Mouse (Mus musculus) cerebellum, postnatal 36 days (tissue): Measurements from ENCODE around the gene Aox3.
A peak's percentile ranks its signal among the peaks of the same experiment; 100 is the strongest.

Experiments used
- DNase-seq, 2 experiments: peaks; one replicate each; pipeline ENCODE4 v3.0.0; 2021 to 2022; ENCODE audit warnings: mixed read lengths in 2 of 2

The Aox3 gene

DNA sequence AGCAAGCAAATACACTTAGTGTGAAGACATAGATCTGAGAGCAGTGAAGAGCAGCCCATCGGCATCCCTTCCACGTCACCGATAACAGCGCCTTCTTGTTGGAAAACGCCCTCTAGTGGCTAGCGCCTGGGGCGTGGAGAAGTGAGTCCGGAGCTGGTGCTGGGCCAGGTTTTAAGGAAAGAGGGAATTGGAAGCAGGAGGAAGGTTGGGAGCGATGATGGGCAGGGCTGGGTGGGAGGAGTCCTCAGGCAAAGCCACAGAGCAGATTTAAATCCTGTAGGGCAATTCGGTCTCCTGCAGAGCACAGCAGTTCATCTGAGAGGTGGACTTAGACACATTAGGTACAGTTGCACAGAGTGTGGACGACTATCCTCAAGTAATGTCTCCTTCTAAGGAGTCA, at the start of gene Aox3:
TSS of gene Aox3 (plus strand) at position 251 of the 400 bp plus-strand sequence.
- peak; percentile 84 to 86 for DNase-seq

DNA sequence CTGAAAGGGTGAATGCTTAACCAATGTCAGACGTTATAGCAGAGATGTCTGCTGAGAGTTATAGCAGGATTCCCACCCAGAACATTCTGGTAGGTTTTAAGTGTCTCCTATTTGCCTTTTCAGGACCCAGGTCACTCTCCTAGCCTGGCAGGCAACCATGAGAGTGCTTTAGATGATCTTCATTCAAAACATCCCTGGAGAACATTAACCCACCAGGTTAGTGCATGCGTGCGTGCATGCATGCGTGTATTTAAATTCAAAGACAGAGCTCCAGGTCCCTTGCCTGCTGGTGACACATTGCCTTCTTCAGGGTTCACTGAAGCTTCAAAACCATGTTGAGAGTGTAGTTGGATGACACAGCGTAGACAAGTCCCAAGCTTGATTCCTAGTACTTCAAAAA, 47.8 kb upstream of the Aox3 start:
- DNase-seq = no peak

DNA sequence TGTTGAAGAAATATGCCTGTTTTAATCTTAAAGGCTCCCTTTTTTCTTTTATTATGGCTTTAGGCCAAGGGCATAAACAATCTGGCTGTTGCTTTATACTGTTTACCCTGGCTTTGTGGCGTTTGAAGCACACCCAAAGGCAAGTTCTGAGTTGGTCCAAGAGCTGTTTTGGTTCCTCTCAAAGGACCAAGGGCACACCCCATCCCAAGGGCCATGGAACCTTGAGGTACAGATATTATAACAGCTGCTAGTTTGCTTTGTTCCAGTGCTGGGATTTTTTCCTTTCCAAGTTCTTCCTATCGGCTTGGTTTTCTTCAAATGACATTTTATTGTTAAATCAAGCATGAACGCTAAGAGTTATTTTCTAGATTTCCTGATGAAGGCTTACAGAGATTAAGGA, 47.3 kb upstream of the Aox3 start:
- no peak for DNase-seq

DNA sequence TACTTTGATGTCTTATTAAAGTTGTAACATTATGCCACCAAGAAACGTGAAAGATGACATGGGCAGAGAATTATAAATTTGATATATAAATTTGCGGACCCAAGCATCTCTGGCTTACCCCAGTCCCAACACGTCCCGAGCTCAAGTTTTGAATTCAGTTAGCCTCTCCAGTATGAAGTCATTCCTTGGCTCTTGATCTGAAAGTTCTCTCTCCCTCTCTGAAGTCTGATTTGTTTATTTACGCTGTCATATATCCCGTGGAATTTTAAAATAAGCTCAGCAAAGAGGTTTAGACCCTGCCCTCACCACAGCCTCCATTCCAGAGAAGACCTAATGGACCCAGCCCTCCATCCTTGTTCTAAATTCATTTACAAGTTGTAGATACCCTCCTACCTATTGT, 43.7 kb upstream of the Aox3 start:
- DNase-seq = no peak

DNA sequence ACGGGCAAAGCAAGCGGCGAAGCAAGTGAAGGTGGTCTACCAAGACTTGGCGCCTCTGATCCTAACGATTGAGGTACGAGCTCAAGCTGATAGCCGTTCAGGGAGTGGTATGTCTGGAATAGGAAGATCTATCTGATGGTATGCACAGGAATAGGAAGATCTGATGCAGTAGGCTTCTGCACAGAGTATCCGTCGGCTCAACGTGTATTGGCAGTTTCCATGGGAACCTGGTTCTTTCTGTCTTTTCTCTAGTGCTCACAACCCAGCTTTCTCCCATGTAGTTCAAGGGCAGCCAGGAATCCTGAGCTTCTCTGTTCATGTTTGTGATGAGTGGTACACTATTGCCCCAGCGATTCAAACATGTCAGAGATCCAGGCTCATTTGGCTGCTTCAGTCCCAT, 42.8 kb upstream of the Aox3 start:
- DNase-seq = no peak

DNA sequence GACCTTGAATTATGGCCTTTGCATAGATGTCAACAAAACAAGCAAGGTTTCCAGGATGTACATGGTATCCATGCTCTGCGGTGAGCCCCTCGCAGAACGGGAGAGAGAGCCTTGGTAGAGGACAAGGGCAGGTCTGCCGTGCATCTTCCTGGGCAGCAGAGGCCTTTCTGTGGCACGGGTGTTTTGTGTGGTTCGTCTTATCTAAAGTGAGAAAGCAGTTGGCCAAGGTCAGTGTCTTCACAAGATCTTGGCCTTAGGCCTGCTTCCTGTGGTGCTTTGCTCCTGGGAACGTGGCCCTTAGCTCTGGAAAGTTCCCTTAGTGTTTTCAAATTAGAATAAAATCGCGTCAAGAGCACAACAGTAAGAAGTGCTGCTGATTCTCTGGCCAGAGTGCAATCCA, 41.9 kb upstream of the Aox3 start:
- DNase-seq = no peak

DNA sequence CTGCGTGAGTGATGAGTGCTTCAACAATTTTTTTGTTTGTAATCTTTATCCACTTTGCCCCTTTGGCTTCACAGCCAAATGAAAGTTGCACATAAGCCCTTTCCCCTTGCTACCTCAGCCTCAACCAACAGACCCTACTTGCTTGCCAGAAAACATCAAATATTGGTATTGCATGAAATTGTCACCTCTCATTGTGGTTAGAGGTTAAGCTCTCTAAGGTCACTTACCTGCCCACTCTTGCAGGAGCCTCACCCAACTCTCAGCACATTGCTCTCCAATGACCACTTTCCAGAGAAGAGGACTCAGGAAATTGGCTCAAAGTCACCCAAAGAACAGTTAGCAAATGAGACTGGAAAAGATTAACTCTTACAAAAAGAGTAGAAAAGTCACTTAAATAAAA, 41.4 kb upstream of the Aox3 start:
- no peak for DNase-seq

DNA sequence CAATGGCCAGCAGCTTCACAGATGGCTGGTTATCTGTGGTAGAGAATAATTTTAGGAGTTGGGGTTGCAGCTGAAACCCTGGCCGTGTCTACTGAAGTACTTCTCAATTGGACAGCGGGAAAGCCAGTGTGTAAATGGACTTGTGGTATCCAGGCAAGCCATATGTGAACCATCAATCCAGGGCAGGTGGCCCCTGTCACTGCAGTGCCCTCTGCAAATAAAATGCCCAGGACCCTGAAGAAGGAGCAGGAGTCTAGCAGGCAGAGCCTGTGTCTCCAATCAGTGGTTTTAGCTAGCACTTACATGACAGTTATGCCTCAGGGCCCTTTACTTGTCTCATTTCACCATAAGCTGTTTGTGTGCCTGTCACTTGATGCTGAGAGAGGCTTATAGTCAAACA, 40.5 kb upstream of the Aox3 start:
- no peak for DNase-seq

DNA sequence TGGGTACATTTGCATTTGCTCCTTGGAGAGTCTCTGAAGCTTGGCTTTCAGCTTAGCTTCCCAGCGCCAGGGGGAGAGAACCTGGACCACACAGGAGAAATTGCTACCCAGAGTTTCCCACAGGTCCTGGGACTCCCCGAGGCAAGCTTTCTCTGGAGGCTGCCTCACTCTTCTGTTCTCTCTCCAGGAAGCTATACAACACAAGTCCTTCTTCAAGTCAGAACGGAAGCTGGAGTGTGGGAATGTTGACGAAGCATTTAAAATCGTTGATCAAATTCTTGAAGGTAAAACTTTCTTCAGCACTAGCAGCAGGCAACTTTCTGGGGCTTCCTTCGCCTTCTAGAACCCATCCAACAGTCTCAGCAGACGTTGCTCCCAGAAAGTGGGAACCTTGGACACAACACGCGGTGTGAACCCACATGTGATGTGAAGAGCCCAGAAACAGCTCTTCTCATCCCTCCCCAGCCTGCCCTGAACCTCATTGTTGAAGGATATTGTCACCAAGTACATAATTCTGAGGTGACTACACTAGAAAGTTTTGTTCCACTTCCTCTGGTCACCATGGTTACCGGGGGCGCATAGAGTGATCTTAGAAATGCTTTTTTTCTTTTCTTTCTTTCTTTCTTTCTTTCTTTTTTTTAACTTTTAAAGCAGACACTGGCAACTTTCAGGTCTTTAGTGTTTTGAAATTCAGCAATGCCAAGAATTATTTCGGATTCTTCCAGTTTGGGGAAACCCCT, 39.8 kb upstream of the Aox3 start:
- DNase-seq = no peak

DNA sequence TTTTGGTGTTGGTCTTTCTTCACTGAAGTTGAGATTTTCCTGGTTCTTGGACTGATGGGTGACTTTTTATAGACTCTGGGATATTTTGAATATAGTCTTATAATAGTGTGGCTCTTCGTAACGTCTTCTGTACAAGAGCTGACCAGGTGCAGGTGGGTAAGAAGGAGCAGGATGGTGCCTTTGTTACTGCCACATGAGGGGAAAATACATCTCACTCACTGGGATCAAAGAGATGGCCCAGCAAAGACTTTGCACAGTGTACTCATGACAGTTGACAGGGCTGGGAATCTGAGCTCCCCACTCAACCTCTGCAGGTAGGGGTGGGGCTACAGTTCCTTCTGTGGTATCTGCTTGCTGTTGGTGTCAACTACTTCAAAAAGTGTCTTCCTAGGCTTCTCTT, 38.7 kb upstream of the Aox3 start:
- DNase-seq = no peak

DNA sequence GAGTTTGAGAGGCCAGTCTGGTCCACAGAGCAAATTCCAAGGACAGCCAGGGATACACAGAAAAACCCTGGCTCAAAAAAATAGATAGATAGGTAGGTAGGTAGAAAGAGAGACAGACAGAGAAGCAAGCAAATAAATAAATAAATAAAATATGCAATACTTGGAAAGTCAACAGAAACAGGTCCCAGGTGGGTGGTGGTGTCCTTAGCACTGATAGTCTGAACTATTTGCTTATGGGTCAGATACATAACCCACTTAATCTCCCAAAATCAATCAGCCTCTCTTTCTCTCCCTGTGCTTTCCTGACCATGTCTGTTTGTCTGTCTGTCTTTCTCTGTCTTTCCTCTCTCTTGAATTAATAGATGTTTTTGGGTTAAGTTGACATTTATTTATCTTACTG, 35.0 kb upstream of the Aox3 start:
- no peak for DNase-seq

DNA sequence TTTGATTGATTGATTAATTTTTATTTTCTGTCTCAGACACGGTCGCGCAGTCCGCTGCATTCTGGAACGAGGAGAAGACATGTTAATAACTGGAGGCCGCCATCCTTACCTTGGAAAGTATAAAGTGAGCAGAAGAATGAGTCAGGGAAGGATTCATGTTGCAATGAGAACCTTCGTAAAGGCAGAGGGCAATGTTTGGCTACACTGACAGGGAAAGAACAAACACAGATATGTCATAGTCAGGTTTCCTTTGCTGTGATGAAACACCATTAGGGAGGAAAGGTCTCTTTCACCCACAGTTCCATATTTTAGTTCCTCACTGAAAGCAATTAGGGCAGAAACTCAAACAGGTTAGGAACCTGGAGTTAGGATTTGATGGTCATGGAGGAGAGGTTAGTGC, 34.5 kb upstream of the Aox3 start:
- DNase-seq = no peak

DNA sequence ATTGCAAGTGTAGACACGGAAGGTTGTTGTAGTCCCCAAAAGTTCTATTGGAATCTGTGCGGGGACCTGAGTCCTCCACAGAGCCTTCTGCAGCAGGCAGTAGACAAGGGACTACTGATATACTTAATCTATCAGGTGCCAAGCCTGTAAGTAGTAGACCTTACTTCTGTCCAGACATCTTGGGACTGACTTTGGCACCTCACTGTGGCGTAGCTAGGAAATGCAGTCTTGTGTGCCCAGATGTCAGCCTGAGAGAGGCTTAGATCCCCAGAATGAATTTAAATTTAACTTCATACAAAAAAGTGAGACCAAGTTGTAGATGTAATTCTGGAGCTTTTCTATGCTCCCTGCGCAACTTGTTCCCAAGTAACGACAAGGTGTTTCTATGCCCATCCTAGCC, 33.2 kb upstream of the Aox3 start:
- DNase-seq = peak in 1 of 2 experiments; percentile 17

DNA sequence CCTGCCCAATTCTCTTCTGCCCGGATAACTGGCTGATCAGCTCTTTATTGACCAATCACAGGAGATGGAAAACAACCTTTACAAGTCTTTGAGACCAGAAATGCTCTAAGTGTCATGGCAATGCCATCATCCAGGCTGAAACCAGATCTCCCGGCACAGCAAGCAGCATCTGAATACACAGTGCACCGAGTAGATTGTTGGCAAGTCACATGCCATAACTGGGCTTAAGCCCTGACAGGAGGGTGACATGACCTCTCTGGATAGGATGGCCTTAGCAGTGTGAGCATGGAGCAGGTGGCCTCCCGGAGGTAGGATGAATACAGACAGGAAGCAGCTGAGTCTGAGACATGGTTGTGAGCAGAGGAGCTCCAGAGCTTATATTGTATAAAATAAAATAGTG, 32.5 kb upstream of the Aox3 start:
- DNase-seq = no peak

DNA sequence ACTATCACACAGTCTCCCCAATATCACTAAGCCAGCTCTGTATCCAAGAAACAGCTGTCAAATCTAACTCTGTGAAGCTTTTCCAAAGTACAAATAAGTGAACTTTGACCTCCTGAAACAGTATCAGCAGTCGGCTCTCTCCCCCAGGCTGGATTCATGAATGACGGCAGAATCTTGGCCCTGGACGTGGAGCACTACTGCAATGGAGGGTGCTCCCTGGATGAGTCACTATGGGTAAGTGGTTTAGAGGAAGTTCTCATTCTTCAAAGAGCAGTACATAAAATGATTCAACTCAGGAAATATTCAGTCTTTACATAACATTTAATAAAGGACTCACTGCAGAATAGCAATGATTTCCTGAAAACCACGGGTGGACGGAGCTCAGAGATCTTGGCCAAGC, 31.6 kb upstream of the Aox3 start:
- DNase-seq = no peak

DNA sequence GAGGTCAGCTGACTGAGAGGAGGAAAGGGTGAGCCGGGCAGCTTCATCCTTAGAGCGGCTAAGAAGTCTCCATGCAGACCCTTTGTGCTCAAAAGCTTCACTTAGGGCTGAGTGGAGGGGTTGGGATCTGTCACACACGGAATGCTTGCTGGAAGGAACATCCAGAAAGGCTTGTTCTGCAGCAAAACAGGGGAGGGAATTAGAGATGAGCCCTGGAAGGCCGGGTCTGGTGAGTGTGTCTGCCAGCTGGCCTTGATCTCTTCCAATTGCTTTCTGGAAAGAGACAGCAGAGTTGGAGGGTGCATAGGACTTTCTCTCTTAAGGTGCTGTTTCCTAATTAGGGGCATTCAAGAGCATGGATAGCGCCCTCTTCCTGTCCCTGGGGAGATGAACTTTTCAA, 23.6 kb upstream of the Aox3 start:
- DNase-seq = no peak

DNA sequence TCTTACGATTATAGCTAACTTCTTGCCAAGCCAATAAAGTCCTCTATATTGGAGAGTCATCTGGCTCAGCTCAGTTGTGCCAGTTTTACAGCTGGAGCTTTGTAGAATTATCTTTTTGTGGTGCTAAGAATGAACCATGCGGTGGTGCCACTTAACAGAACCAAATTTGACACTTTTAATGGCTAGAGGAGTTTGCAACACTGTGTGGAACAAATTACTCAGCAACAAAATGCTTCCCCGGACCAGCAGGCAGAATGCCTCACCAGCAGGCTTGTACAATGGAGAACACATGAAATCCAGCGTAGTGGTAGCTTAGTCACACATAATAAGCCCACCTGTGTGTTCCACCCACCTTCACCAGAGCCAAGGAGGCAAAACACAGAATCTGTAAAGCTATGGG, 22.7 kb upstream of the Aox3 start:
- DNase-seq = no peak

DNA sequence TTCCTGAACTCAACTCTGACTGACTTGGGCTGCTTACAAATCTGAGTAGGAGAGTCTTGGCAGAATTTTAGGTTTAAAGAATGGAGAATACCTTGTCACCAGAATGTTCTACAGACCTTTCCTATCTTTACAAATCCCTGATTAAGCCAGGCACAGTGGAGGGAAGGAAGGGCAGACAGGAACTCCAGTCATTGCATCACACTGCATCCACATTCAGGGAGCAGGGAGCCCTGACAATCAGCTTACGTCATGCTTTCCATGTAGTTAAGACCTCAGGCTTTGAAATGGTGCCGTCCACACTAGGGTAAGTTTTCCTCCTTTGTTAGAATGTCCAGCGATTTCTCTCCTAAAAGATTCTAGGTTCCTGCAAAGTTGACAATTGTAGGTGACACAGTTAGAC, 21.7 kb upstream of the Aox3 start:
- DNase-seq = no peak

DNA sequence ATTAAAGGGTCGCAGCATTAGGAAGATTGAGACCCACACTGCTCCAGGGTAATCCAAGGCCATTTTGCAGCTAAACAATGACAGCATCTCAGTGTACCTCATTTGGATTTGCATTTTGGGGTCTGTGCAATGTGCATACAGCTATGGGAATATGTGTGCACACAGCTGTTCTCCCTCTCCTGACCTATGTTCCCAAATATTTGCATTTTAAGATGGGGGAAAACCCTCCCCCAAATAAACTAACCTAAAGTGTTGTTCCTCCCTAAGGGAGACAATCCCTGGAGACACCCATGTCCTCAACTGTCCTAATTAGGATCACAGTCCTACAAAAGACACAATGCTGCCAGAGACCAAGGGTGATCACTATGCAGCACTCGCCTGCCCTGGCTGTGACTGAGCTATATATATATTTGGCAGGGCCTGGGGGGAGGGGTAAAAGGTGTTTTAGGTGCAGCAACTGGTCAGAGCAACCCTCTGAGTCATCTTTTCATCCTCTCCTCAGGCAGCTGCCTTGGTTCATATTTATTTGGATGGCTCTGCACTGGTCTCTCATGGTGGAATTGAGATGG, 20.9 kb upstream of the Aox3 start:
- DNase-seq = no peak

DNA sequence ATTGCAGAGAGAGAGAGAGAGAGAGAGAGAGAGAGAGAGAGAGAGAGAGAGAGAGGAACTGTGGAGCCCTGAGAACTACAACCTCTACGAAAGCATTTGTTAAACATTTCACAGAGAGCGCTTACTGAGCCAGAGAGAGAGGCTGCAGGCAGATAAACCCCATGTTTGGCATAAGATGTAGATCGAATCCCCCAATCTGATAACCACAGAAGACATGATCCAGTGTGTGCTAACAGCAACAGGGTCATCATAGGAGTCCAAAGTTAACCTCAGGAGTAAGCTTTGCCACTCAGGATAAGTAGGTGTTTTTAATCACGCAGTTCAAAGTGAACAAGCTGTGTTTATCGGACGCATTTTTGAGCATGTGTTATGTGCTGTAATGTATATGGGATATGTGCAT, 15.6 kb upstream of the Aox3 start:
- no peak for DNase-seq

DNA sequence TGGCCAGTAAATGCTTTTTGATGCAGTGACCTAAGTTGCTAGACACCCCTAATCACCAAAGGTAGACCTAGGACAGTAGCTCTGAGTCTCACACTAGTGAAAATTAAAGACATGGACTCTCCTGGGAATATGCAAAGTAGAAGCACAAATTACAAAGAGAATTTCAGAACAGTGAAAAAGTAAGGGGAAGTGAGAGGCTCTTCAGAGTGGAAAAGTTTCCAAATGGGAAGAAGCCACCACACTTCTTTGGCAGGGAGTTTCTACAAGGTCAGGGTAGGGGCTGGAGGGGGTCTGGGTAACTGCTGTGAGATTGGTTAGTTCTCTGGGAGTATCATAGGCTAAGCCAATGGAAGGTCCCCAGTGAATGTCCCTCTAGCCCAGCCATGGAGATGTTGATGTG, 13.8 kb upstream of the Aox3 start:
- DNase-seq = no peak

DNA sequence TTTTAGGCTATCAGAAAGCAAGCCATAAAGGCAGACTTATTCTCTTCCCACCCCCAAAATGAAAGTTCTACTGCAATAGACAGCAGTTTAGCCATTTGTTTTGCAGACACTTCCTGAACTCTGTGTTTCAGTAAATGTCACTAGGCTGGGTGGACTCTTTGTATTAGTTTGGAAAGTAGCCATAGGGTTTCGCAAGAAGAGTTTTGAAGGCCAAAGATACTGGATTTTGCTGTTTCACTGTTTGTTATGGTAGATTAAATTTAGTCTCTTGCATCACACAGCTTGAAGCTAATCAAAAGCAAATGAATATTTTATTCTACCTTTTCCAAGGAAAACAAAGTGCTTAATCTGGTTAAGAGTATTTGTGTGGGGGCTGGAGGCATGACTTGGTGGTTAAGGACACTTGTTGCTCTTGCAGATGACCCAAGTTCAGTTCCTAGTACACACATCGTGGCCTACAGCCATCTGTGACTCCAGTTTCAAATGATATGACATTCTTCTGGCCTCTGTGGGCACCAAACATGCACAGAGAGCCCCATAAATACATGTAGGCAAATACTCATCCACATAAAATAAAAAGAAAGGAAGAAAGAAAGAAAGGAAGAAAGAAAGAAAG, 11.3 kb upstream of the Aox3 start:
- DNase-seq = no peak

DNA sequence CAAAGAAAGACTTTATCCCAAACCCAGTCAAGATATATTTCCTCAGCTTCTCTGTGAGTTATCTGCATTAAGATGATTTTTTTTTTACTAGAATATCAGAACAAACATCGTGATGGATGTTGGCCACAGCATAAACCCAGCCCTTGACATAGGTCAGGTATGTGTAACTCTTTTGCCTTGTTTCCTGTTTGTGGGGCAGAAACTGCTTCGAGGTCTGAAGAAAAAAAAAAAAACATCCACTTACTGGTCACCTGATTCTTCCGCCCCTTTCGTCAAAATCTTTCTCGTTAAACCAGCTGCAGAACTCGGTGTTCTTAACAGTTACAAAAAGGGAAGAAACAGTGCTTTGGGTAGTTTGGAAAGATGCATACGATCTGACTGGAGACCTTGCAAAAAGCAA, 10.4 kb upstream of the Aox3 start:
- no peak for DNase-seq

DNA sequence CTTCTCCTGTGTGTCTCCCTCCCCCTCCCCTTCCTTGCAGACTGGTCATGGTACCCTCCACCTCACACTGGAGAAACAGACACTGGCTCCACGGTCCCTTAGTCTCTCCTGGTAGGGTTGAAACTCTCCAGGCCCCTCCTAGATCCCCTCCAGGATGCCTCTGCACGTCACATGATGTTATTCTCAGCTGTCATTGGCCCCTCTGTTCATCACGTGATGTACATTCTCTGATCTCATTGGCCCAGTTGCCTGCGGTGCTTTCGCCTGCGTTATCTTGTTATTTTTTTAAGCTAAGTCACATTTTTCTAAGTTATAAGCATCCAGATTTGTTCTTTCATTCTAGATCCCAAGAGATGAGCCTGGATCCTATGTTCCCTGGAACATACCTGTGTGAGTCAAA, 7.2 kb upstream of the Aox3 start:
- DNase-seq = no peak

DNA sequence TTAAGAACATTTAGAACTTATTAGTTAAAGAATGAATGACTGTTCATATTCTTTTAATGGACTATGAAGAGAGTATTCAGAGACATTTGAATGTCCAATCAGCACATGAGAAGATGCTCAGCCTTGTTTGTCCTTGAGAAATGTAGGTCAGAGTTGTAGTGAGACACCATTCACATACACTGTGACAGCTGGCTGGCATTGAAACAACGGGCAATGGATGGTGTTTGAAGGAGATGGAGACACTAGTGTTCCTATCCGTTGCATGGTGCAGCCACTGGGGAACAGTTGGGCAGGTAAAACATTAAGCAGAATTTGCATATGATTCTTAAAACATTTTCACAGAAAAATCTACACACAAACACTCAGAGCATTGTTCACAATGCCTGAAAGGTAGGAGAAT, 5.9 kb upstream of the Aox3 start:
- no peak for DNase-seq
